Mouse (Mus musculus): ENCODE data around the gene Nup50. TPM values are rescaled to one million over a fixed set of nuclear protein-coding genes. Genes with fewer than 3 reads are reported as not detected.

Nup50 gene
- polyA plus RNA-seq, 1 experiment from 2014 or later = 32.7 TPM

GRCm38 (mm10) chr15:84903843-84904385, 19.3 kb upstream of the Nup50 start:
- H3K4me1 ChIP-seq (ENCODE audit: control insufficient read depth, insufficient read depth, low read length) = no peaks in the 10 kb centered on the region
- H3K9ac ChIP-seq (ENCODE audit: low read depth, low read length) = no peak overlapping the region
- H3K4me2 ChIP-seq (ENCODE audit: low read depth, low read length) = no peak overlapping the region
- no peaks in the 10 kb centered on the region for H3K36me3 ChIP-seq (ENCODE audit: control insufficient read depth, insufficient read depth, low read length)
- WGBS = 74% methylated on average over 7 of the region's 7 CpGs
- H3K27me3 ChIP-seq (replicated peaks; ENCODE audit: control insufficient read depth, insufficient read depth, low read length) = no peaks in the 10 kb centered on the region
- ATAC-seq = no peak
- no peak overlapping the region for H3K27ac ChIP-seq (ENCODE audit: low read length)
- H3K4me3 ChIP-seq (ENCODE audit: low read length) = no peak overlapping the region
- no peaks in the 10 kb centered on the region for H3K9me3 ChIP-seq (ENCODE audit: control insufficient read depth, low read length)

- Histone ChIP-seq H3K4me3 (ENCODE audit: low read length) (no peak overlapping the region), H3K9me3 (ENCODE audit: control insufficient read depth, low read length) (no peaks in the 10 kb centered on the region), H3K4me1 (ENCODE audit: control insufficient read depth, insufficient read depth, low read length) (no peaks in the 10 kb centered on the region), H3K27ac (ENCODE audit: low read length) (no peak overlapping the region), H3K36me3 (ENCODE audit: control insufficient read depth, insufficient read depth, low read length) (no peaks in the 10 kb centered on the region), H3K27me3 (replicated peaks; ENCODE audit: control insufficient read depth, insufficient read depth, low read length) (no peaks in the 10 kb centered on the region), H3K4me2 (ENCODE audit: low read depth, low read length) (no peak overlapping the region), H3K9ac (ENCODE audit: low read depth, low read length) (no peak overlapping the region)
- WGBS = 85% methylated on average over 3 of the region's 3 CpGs
- ATAC-seq = no peak
Measured at GRCm38 (mm10) chr15:84913201-84913600, 10.0 kb upstream of the Nup50 start.

- H3K4me1 ChIP-seq (ENCODE audit: control insufficient read depth, insufficient read depth, low read length) = peaks cover 5% of the 10 kb centered on the region
- H3K4me2 ChIP-seq (ENCODE audit: low read depth, low read length) = no peak within 1 kb of the TSS
- no peaks in the 10 kb centered on the region for H3K9me3 ChIP-seq (ENCODE audit: control insufficient read depth, low read length)
- H3K27me3 ChIP-seq (replicated peaks; ENCODE audit: control insufficient read depth, insufficient read depth, low read length) = no peaks in the 10 kb centered on the region
- WGBS = 91% methylated on average over 3 of the region's 3 CpGs
- H3K27ac ChIP-seq (ENCODE audit: low read length) = no peak within 1 kb of the TSS
- H3K9ac ChIP-seq (ENCODE audit: low read depth, low read length) = no peak within 1 kb of the TSS
- no peak for ATAC-seq
- no peak within 1 kb of the TSS for H3K4me3 ChIP-seq (ENCODE audit: low read length)
- no peaks in the 10 kb centered on the region for H3K36me3 ChIP-seq (ENCODE audit: control insufficient read depth, insufficient read depth, low read length)
Measured at GRCm38 (mm10) chr15:84919938-84920337, 3.3 kb upstream of the Nup50 start, which contains the start of gene Gm29666. Gm29666 (minus strand) TSS chr15:84920038.

- WGBS = under 1% methylated on average over 68 of the region's 68 CpGs
- ATAC-seq = peak; percentile 84
- no peaks in the 10 kb centered on the region for H3K27me3 ChIP-seq (replicated peaks; ENCODE audit: control insufficient read depth, insufficient read depth, low read length)
- peak overlapping the region; percentile 97 for H3K4me3 ChIP-seq (ENCODE audit: low read length)
- peak overlapping the region; percentile 98 for H3K9ac ChIP-seq (ENCODE audit: low read depth, low read length)
- peak overlapping the region; percentile 97 for H3K27ac ChIP-seq (ENCODE audit: low read length)
- H3K4me2 ChIP-seq (ENCODE audit: low read depth, low read length) = peak overlapping the region; percentile 50
- H3K4me1 ChIP-seq (ENCODE audit: control insufficient read depth, insufficient read depth, low read length) = peaks cover 14% of the 10 kb centered on the region
- no peaks in the 10 kb centered on the region for H3K9me3 ChIP-seq (ENCODE audit: control insufficient read depth, low read length)
- no peaks in the 10 kb centered on the region; the same call in 1 of the 2 replicates for H3K36me3 ChIP-seq (ENCODE audit: control insufficient read depth, insufficient read depth, low read length)
Measured at GRCm38 (mm10) chr15:84923508-84924181, 434 bp downstream of the Nup50 start.

- H3K4me2 ChIP-seq (ENCODE audit: low read depth, low read length) = peak overlapping the region; percentile 50
- H3K9me3 ChIP-seq (ENCODE audit: control insufficient read depth, low read length) = no peaks in the 10 kb centered on the region
- H3K27ac ChIP-seq (ENCODE audit: low read length) = peak overlapping the region; percentile 3; the same call in 1 of the 2 replicates
- ATAC-seq = no peak
- H3K4me1 ChIP-seq (ENCODE audit: control insufficient read depth, insufficient read depth, low read length) = peaks cover 14% of the 10 kb centered on the region
- peak overlapping the region; percentile 98; the same call in 1 of the 2 replicates for H3K9ac ChIP-seq (ENCODE audit: low read depth, low read length)
- peak overlapping the region; percentile 97 for H3K4me3 ChIP-seq (ENCODE audit: low read length)
- no peaks in the 10 kb centered on the region for H3K27me3 ChIP-seq (replicated peaks; ENCODE audit: control insufficient read depth, insufficient read depth, low read length)
- peaks cover 5% of the 10 kb centered on the region; the same call in 1 of the 2 replicates for H3K36me3 ChIP-seq (ENCODE audit: control insufficient read depth, insufficient read depth, low read length)
- 7% methylated on average over 9 of the region's 9 CpGs for WGBS
Measured at GRCm38 (mm10) chr15:84924781-84925315, 1.6 kb downstream of the Nup50 start.

GRCm38 (mm10) chr15:84925495-84926018, 2.3 kb downstream of the Nup50 start:
- no peak for ATAC-seq
- H3K27ac ChIP-seq (ENCODE audit: low read length) = no peak overlapping the region
- no peak overlapping the region for H3K9ac ChIP-seq (ENCODE audit: low read depth, low read length)
- H3K27me3 ChIP-seq (replicated peaks; ENCODE audit: control insufficient read depth, insufficient read depth, low read length) = no peaks in the 10 kb centered on the region
- H3K4me1 ChIP-seq (ENCODE audit: control insufficient read depth, insufficient read depth, low read length) = peaks cover 14% of the 10 kb centered on the region
- 75% methylated on average over 1 of the region's 1 CpGs for WGBS
- peaks cover 5% of the 10 kb centered on the region; the same call in 1 of the 2 replicates for H3K36me3 ChIP-seq (ENCODE audit: control insufficient read depth, insufficient read depth, low read length)
- H3K9me3 ChIP-seq (ENCODE audit: control insufficient read depth, low read length) = no peaks in the 10 kb centered on the region
- peak overlapping the region; percentile 97; the same call in 1 of the 2 replicates for H3K4me3 ChIP-seq (ENCODE audit: low read length)
- H3K4me2 ChIP-seq (ENCODE audit: low read depth, low read length) = peak overlapping the region; percentile 50; the same call in 1 of the 2 replicates

- H3K4me2 ChIP-seq (ENCODE audit: low read depth, low read length) = no peak overlapping the region
- no peak overlapping the region for H3K9ac ChIP-seq (ENCODE audit: low read depth, low read length)
- H3K27ac ChIP-seq (ENCODE audit: low read length) = no peak overlapping the region
- no peak for ATAC-seq
- no peaks in the 10 kb centered on the region for H3K4me1 ChIP-seq (ENCODE audit: control insufficient read depth, insufficient read depth, low read length)
- no peak overlapping the region for H3K4me3 ChIP-seq (ENCODE audit: low read length)
- no peaks in the 10 kb centered on the region for H3K27me3 ChIP-seq (replicated peaks; ENCODE audit: control insufficient read depth, insufficient read depth, low read length)
- peaks cover 37% of the 10 kb centered on the region for H3K36me3 ChIP-seq (ENCODE audit: control insufficient read depth, insufficient read depth, low read length)
- WGBS = 51% methylated on average over 5 of the region's 5 CpGs
- no peaks in the 10 kb centered on the region for H3K9me3 ChIP-seq (ENCODE audit: control insufficient read depth, low read length)
Measured at GRCm38 (mm10) chr15:84932351-84932750, 9.1 kb downstream of the Nup50 start.

GRCm38 (mm10) chr15:84934901-84935300, 11.7 kb downstream of the Nup50 start:
- Histone ChIP-seq H3K36me3 (ENCODE audit: control insufficient read depth, insufficient read depth, low read length) (peaks cover 40% of the 10 kb centered on the region), H3K4me1 (ENCODE audit: control insufficient read depth, insufficient read depth, low read length) (no peaks in the 10 kb centered on the region), H3K9me3 (ENCODE audit: control insufficient read depth, low read length) (no peaks in the 10 kb centered on the region), H3K9ac (ENCODE audit: low read depth, low read length) (no peak overlapping the region), H3K27me3 (replicated peaks; ENCODE audit: control insufficient read depth, insufficient read depth, low read length) (no peaks in the 10 kb centered on the region), H3K4me2 (ENCODE audit: low read depth, low read length) (no peak overlapping the region), H3K27ac (ENCODE audit: low read length) (no peak overlapping the region), H3K4me3 (ENCODE audit: low read length) (no peak overlapping the region)
- WGBS = 89% methylated on average over 16 of the region's 16 CpGs
- no peak for ATAC-seq

GRCm38 (mm10) chr15:84940102-84940501, 16.9 kb downstream of the Nup50 start:
- Histone ChIP-seq H3K27me3 (replicated peaks; ENCODE audit: control insufficient read depth, insufficient read depth, low read length) (no peaks in the 10 kb centered on the region), H3K9me3 (ENCODE audit: control insufficient read depth, low read length) (no peaks in the 10 kb centered on the region), H3K4me1 (ENCODE audit: control insufficient read depth, insufficient read depth, low read length) (no peaks in the 10 kb centered on the region), H3K36me3 (ENCODE audit: control insufficient read depth, insufficient read depth, low read length) (peaks cover 33% of the 10 kb centered on the region), H3K9ac (ENCODE audit: low read depth, low read length) (no peak overlapping the region), H3K4me3 (ENCODE audit: low read length) (no peak overlapping the region), H3K4me2 (ENCODE audit: low read depth, low read length) (no peak overlapping the region), H3K27ac (ENCODE audit: low read length) (no peak overlapping the region)
- no peak for ATAC-seq
- 74% methylated on average over 12 of the region's 12 CpGs for whole genome bisulfite sequencing

Data from intestine, embryonic 16.5 days (tissue).